Mouse (Mus musculus) C2C12 (cell line): ENCODE measurements around the gene Krt7.

Experiments used
- CEBPB ChIP-seq: IDR thresholded peaks from one replicate; pipeline ENCODE4 v1.6.1; 2011; ENCODE audit warnings: low read depth, mild to moderate bottlenecking, control low read depth, moderate library complexity
- CTCF ChIP-seq: IDR thresholded peaks from one replicate; pipeline ENCODE4 v1.5.1; 2011; ENCODE audit not compliant: control insufficient read depth, insufficient read depth, insufficient read length
- FOSL1 ChIP-seq: IDR thresholded peaks from one replicate; pipeline ENCODE4 v1.8.0; 2011; ENCODE audit warnings: mild to moderate bottlenecking, low read length; ENCODE audit not compliant: poor library complexity, insufficient read depth, severe bottlenecking
- MAX ChIP-seq: IDR thresholded peaks from one replicate; pipeline ENCODE4 v1.6.1; 2011; ENCODE audit warnings: mild to moderate bottlenecking, control low read depth
- MYOD1 ChIP-seq: IDR thresholded peaks from one replicate; pipeline ENCODE4 v1.6.1; 2011; ENCODE audit warnings: low read depth; ENCODE audit not compliant: control insufficient read depth, insufficient read length
- MYOG ChIP-seq: IDR thresholded peaks from one replicate; pipeline ENCODE4 v1.6.1; 2011; ENCODE audit not compliant: control insufficient read depth, insufficient read length; ENCODE audit errors: extremely low read depth
- USF1 ChIP-seq: IDR thresholded peaks from one replicate; pipeline ENCODE4 v1.6.1; 2011; ENCODE audit warnings: low read depth, mild to moderate bottlenecking, control low read depth, moderate library complexity

- TF ChIP-seq CEBPB, result no peak
- TF ChIP-seq CTCF, result no peak
- no peak for TF ChIP-seq MAX
- TF ChIP-seq USF1, result no peak
- TF ChIP-seq MYOG, result no peak
- no peak for TF ChIP-seq MYOD1
- TF ChIP-seq FOSL1, result no peak
Measured at GRCm38 (mm10) chr15:101366482-101366881, 44.4 kb upstream of the Krt7 start.
